In the genomic region with DNA sequence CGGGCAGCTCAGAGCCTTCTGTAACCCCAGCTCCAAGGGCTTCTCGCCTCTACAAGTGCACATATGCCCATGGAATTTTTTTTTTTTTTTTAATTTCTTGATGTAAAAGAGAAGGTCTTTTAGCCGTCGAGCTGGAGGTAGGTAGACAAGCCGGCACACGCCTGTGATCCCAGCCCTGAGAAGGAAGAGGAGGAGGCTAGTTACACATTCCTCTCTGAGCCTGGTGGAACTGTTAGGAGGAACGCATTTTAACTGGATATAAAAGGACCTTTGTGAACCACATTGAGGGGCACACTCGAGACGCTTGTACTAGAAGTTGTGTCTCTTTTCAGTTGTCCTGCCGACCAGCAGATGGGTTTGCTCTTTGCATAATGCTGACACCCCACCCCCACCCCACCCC, we compare ENCODE assay signal across 13 mouse cellular contexts. TPM values are rescaled to one million over a fixed set of nuclear protein-coding genes. Genes with fewer than 3 reads are reported as not detected.
DNase-seq lines count a peak whose midpoint lies in the region; ATAC-seq and TF ChIP-seq lines count a peak whose summit lies in the region.
"Had no signal": no experiment of that assay in that cellular context is flagged by ENCODE, and none has a peak within 500 bp of the region (broad histone marks: within the 10 kb centered on the region; RNA-seq: fewer than 3 reads in every experiment).

No protein-coding gene starts in this region.

- 0 out of 2 replicates have a peak overlapping the region, but pooled peaks have one; percentile 7 for H3K27ac ChIP-seq in kidney, embryonic 16.5 days (ENCODE audit: low read length)
- H3K27ac ChIP-seq in ES-E14 (ENCODE audit: insufficient read depth, low read depth, low read length, poor library complexity, severe bottlenecking), result no peak overlapping the region
- H3K27ac ChIP-seq in embryonic facial prominence, embryonic 13.5 days, result peak overlapping the region; percentile 75
- H3K27ac ChIP-seq: liver, embryonic 15.5 days had no signal

- peaks cover 33% of the 10 kb centered on the region for H3K36me3 ChIP-seq in kidney, embryonic 16.5 days (ENCODE audit: insufficient read depth, low read length)
- peaks cover 44% of the 10 kb centered on the region for H3K36me3 ChIP-seq in ES-E14 (ENCODE audit: control insufficient read depth, insufficient read depth, low read length, poor library complexity, severe bottlenecking)
- peaks cover 54% of the 10 kb centered on the region for H3K36me3 ChIP-seq in embryonic facial prominence, embryonic 13.5 days

- 42% methylated on average over 10 of the region's 10 CpGs for WGBS in kidney, embryonic 16.5 days
- WGBS in embryonic facial prominence, embryonic 13.5 days, result 23% methylated on average over 10 of the region's 10 CpGs

- no peak overlapping the region; the same call in 1 of the 2 replicates for H3K4me2 ChIP-seq in kidney, embryonic 16.5 days (replicated peaks; ENCODE audit: low read depth, low read length)
- peak overlapping the region; percentile 44 for H3K4me2 ChIP-seq in embryonic facial prominence, embryonic 13.5 days
- H3K4me2 ChIP-seq: liver, embryonic 15.5 days had no signal

- no peak for ATAC-seq in kidney, embryonic 16.5 days (ENCODE audit: low FRiP score, low TSS enrichment)
- no peak for ATAC-seq in embryonic facial prominence, embryonic 13.5 days (ENCODE audit: insufficient number of reproducible peaks, insufficient read depth, low FRiP score, low TSS enrichment, low read depth)

- in situ Hi-C loops in ES-E14 (cut with MboI; ENCODE audit: low sequenced_read_pairs in 2 of 2, unreplicated experiment in 2 of 2), result no loop called here

- no peaks in the 10 kb centered on the region for H3K9me3 ChIP-seq in kidney, embryonic 16.5 days (ENCODE audit: low read length)
- H3K9me3 ChIP-seq in ES-E14 (ENCODE audit: control insufficient read depth, insufficient read depth, low read depth, low read length), result no peaks in the 10 kb centered on the region
- H3K9me3 ChIP-seq in embryonic facial prominence, embryonic 13.5 days, result no peaks in the 10 kb centered on the region
- H3K9me3 ChIP-seq: G1E; liver, embryonic 15.5 days had no signal

- H3K27me3 ChIP-seq in kidney, embryonic 16.5 days (ENCODE audit: insufficient read depth, low read length), result no peaks in the 10 kb centered on the region
- no peaks in the 10 kb centered on the region for H3K27me3 ChIP-seq in embryonic facial prominence, embryonic 13.5 days
- H3K27me3 ChIP-seq: liver, embryonic 15.5 days had no signal

- peaks cover 43% of the 10 kb centered on the region for H3K4me1 ChIP-seq in kidney, embryonic 16.5 days (ENCODE audit: insufficient read depth, low read length)
- peaks cover 6 to 36% of the 10 kb centered on the region in 2 experiments; a peak in 2 of 4 replicates for H3K4me1 ChIP-seq in ES-E14 (ENCODE audit: control insufficient read depth in 2 of 2, insufficient read depth in 2 of 2, low read length in 2 of 2, poor library complexity in 1 of 2)
- peaks cover 50% of the 10 kb centered on the region for H3K4me1 ChIP-seq in embryonic facial prominence, embryonic 13.5 days

- 0 out of 2 replicates have a peak overlapping the region, but pooled peaks have one; percentile 0 for H3K9ac ChIP-seq in kidney, embryonic 16.5 days (replicated peaks; ENCODE audit: low read length)
- peak overlapping the region; percentile 37; the same call in 1 of the 2 replicates for H3K9ac ChIP-seq in ES-E14 (ENCODE audit: insufficient read depth, low read depth, low read length, poor library complexity, severe bottlenecking)
- H3K9ac ChIP-seq in embryonic facial prominence, embryonic 13.5 days, result peak overlapping the region; percentile 49
- H3K9ac ChIP-seq: liver, embryonic 15.5 days had no signal

- H3K4me3 ChIP-seq in kidney, embryonic 16.5 days (ENCODE audit: low read length), result no peak overlapping the region
- H3K4me3 ChIP-seq in ES-E14 (ENCODE audit: insufficient read depth in 1 of 2, low read depth in 1 of 2, low read length in 2 of 2, poor library complexity in 1 of 2, severe bottlenecking in 1 of 2), result no peak overlapping the region
- H3K4me3 ChIP-seq in embryonic facial prominence, embryonic 13.5 days, result peak overlapping the region; percentile 14
- H3K4me3 ChIP-seq: liver, embryonic 15.5 days; myocyte had no signal

- no peak for DNase-seq in kidney, adult 18-20 months
- DNase-seq in ES-E14 (ENCODE audit: low read depth, low spot score), result no peak
- DNase-seq in mesoderm, embryonic 11.5 days (ENCODE audit: low read depth, low spot score), result peak; percentile 37
- DNase-seq in thymus, adult 18-20 months, result no peak
- DNase-seq in ovary, adult 18-20 months (ENCODE audit: low spot score), result no peak
- DNase-seq: adrenal gland, adult 2 months; cerebellum, adult 11-12 months; heart, adult 11 months had no signal

TF ChIP-seq in ES-E14, 5 proteins besides CTCF, POLR2A, EP300 and RAD21:
- TF ChIP-seq ZNF384 (IDR thresholded peaks at IDR 0.05; ENCODE audit: low read depth, low read length) (no peak), ZC3H11A (IDR thresholded peaks at IDR 0.05; ENCODE audit: borderline replicate concordance, low read depth, low read length) (no peak), MAFK (IDR thresholded peaks at IDR 0.05; ENCODE audit: insufficient read depth, low read depth, low read length) (no peak), HCFC1 (IDR thresholded peaks at IDR 0.05; ENCODE audit: borderline replicate concordance, insufficient read depth, low read length) (no peak), CHD2 (IDR thresholded peaks at IDR 0.05; ENCODE audit: low read depth, low read length) (no peak)

RNA-seq across cellular contexts. Expression of a gene that starts 4.9 kb away (rescaled TPM):
- polyA plus RNA-seq in kidney, embryonic 16.5 days (2015; fragmentation: Nextera tagmentation; extraction: Ambion mirVana), result 69.5 and 71.1 TPM in 2 replicates
- total RNA-seq in ES-E14 (2012; rRNA removed), result 32.2 and 35.5 TPM in 2 replicates
- 69.6 and 72.6 TPM in 2 replicates for polyA plus RNA-seq in embryonic facial prominence, embryonic 13.5 days (2015; fragmentation: Nextera tagmentation; extraction: Ambion mirVana)

RNA-seq across cellular contexts. Expression of a gene that starts 13.0 kb away (rescaled TPM):
- polyA plus RNA-seq in kidney, embryonic 16.5 days (2015; fragmentation: Nextera tagmentation; extraction: Ambion mirVana), result 8.0 and 9.9 TPM in 2 replicates
- total RNA-seq in ES-E14 (2012; rRNA removed), result 0.89 and 1.2 TPM in 2 replicates
- polyA plus RNA-seq in embryonic facial prominence, embryonic 13.5 days (2015; fragmentation: Nextera tagmentation; extraction: Ambion mirVana), result 13.5 and 14.6 TPM in 2 replicates

RNA-seq across cellular contexts. Expression of a gene that starts 18.2 kb away (rescaled TPM):
- 167 and 168 TPM in 2 replicates for polyA plus RNA-seq in kidney, embryonic 16.5 days (2015; fragmentation: Nextera tagmentation; extraction: Ambion mirVana)
- total RNA-seq in ES-E14 (2012; rRNA removed), result 216 and 219 TPM in 2 replicates
- polyA plus RNA-seq in embryonic facial prominence, embryonic 13.5 days (2015; fragmentation: Nextera tagmentation; extraction: Ambion mirVana), result 158 and 164 TPM in 2 replicates

RNA-seq across cellular contexts. Expression of a gene that starts 42.3 kb away (rescaled TPM):
- polyA plus RNA-seq in kidney, embryonic 16.5 days (2015; fragmentation: Nextera tagmentation; extraction: Ambion mirVana), result 0.14 and 0.36 TPM in 2 replicates
- 5.2 and 5.3 TPM in 2 replicates for total RNA-seq in ES-E14 (2012; rRNA removed)
- 0.38 and 0.62 TPM in 2 replicates for polyA plus RNA-seq in embryonic facial prominence, embryonic 13.5 days (2015; fragmentation: Nextera tagmentation; extraction: Ambion mirVana)
- total RNA-seq: adrenal gland, adult 2 months had no signal
